Mouse (Mus musculus) E14TG2a.4 (cell line): ENCODE results near the gene Triml2.

Source experiments
- CTCF ChIP-seq: conservative IDR thresholded peaks from 2 replicates; pipeline ENCODE4 v1.5.1; 2014; ENCODE audit warnings: low read length
- POU5F1 ChIP-seq: IDR thresholded peaks from 2 replicates; pipeline ENCODE4 v1.6.1; 2014; ENCODE audit warnings: low read length, borderline replicate concordance

GRCm38 (mm10) chr8:43141386-43141785, 39.0 kb upstream of the Triml2 start, which contains the start of gene Triml1:
- no peak for TF ChIP-seq CTCF
- TF ChIP-seq POU5F1 = no peak
